Mouse (Mus musculus): ENCODE data around the gene Abcc1. TPM values are rescaled to one million over a fixed set of nuclear protein-coding genes. Genes with fewer than 3 reads are reported as not detected.

Abcc1 gene
- 11.8 and 12.5 TPM in 2 replicates for polyA plus RNA-seq (2014; fragmentation: Nextera tagmentation; extraction: Ambion mirVana)

GRCm38 (mm10) chr16:14361362-14362098 is at the start of gene Abcc1:
TSS of gene Abcc1 (plus strand) at chr16:14361558.
- Histone ChIP-seq H3K4me3 (ENCODE audit: low read depth, low read length) (peak within 1 kb of the TSS; percentile 79), H3K36me3 (ENCODE audit: control insufficient read depth, insufficient read depth, low read length) (no peaks in the 10 kb centered on the region), H3K27me3 (replicated peaks; ENCODE audit: control insufficient read depth, insufficient read depth, low read length) (no peaks in the 10 kb centered on the region), H3K9ac (ENCODE audit: low read length) (peak within 1 kb of the TSS; percentile 66), H3K4me1 (replicated peaks; ENCODE audit: control insufficient read depth, insufficient read depth, low read length) (peaks cover 7% of the 10 kb centered on the region), H3K27ac (ENCODE audit: low read depth) (no peak within 1 kb of the TSS; the same call in 1 of the 2 replicates), H3K9me3 (ENCODE audit: control insufficient read depth, low read length) (no peaks in the 10 kb centered on the region), H3K4me2 (ENCODE audit: low read length) (peak within 1 kb of the TSS; percentile 89)
- WGBS, result 1% methylated on average over 54 of the region's 64 CpGs
- DNase-seq (ENCODE audit: low spot score) (peak; percentile 86), ATAC-seq (replicated peaks; ENCODE audit: low FRiP score, low TSS enrichment, low read depth) (peak; percentile 96)

DNA sequence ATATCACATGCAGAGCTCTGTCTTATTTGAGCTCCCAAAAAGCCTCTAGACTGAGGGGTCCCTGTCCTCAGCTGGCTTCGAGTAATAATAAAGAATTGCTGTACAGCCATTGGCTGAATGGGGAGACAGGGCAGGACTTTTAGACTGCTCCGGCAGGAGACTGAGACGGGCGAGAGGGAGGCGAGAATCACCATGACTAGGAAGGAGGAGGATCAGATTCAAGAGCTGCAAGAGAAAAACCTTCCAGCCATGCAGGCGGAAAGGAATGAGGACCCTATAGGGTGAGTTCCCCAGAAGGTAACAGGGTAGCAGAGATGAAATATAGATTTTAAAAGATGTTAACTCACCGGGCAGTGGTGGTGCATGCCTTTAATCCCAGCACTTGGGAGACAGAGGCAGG is 48.4 kb upstream of the Abcc1 start:
- Histone ChIP-seq H3K9ac (ENCODE audit: low read length) (no peak overlapping the region), H3K4me1 (replicated peaks; ENCODE audit: control insufficient read depth, insufficient read depth, low read length) (peaks cover 4% of the 10 kb centered on the region), H3K36me3 (ENCODE audit: control insufficient read depth, insufficient read depth, low read length) (peaks cover 51% of the 10 kb centered on the region), H3K27me3 (replicated peaks; ENCODE audit: control insufficient read depth, insufficient read depth, low read length) (no peaks in the 10 kb centered on the region), H3K4me2 (ENCODE audit: low read length) (no peak overlapping the region), H3K27ac (ENCODE audit: low read depth) (no peak overlapping the region), H3K9me3 (ENCODE audit: control insufficient read depth, low read length) (no peaks in the 10 kb centered on the region), H3K4me3 (ENCODE audit: low read depth, low read length) (no peak overlapping the region)
- WGBS, result 93% methylated on average over 7 of the region's 7 CpGs
- DNase-seq (ENCODE audit: low spot score) (no peak), ATAC-seq (replicated peaks; ENCODE audit: low FRiP score, low TSS enrichment, low read depth) (no peak)

DNA sequence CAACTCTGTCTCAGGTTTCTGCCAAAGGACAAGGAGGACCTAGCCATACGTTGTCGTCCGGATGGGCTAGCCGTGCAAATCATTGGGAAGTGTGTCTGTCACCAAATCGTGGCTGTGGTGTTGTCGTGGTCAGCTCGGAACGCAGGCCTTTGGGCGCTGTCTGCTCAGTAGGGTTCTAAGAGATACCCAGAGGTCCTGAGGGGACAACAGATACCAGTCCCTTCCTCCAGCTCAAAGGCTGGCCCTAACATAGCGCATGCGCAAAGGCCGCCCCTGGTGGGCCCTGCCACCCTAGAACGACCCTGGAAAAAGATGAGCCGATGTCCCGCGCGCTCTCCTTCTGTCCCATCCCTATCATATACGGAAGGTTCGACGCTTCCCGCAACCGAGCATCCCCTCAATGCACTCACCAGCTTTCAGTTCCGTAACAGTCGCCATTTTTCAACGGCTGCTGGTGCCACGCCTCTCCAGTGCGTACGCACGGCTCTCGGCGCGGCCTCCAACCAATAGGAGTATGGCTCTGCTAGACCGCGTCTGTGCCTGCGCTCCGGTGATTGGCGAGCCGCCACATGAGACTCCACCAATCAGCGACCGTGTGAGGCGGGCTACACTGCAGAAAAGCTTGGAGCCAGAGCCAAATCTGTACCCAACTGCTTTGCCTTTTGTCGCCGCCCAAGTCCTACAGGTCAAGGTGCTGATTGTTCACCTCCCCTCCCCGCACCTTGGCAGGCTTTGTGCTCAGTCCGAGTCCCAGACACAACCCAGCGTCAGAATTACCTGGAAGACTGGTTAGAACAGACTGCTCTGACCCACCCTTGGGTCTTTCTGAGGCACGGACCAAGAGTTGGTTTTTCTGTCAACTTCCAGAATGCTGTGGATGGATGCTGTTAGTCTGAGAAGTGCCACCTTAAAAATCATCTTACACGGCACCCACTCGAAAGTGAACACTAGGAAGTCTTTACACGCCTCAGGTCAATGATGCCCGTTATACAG is 44.2 kb upstream of the Abcc1 start, which contains the start of gene Fopnl:
Gene Fopnl, minus strand, starts transcription at position 522 of the 993 bp plus-strand sequence.
- peak within 1 kb of the TSS; percentile 73 for H3K9ac ChIP-seq (ENCODE audit: low read length)
- H3K9me3 ChIP-seq (ENCODE audit: control insufficient read depth, low read length), result no peaks in the 10 kb centered on the region
- H3K27ac ChIP-seq (ENCODE audit: low read depth), result peak within 1 kb of the TSS; percentile 80
- WGBS, result 4% methylated on average over 51 of the region's 51 CpGs
- H3K36me3 ChIP-seq (ENCODE audit: control insufficient read depth, insufficient read depth, low read length), result peaks cover 19% of the 10 kb centered on the region
- H3K4me3 ChIP-seq (ENCODE audit: low read depth, low read length), result peak within 1 kb of the TSS; percentile 65
- peak within 1 kb of the TSS; percentile 75 for H3K4me2 ChIP-seq (ENCODE audit: low read length)
- ATAC-seq (replicated peaks; ENCODE audit: low FRiP score, low TSS enrichment, low read depth) (peak; percentile 100), DNase-seq (ENCODE audit: low spot score) (peak; percentile 93)
- peaks cover 4% of the 10 kb centered on the region for H3K4me1 ChIP-seq (replicated peaks; ENCODE audit: control insufficient read depth, insufficient read depth, low read length)
- H3K27me3 ChIP-seq (replicated peaks; ENCODE audit: control insufficient read depth, insufficient read depth, low read length), result no peaks in the 10 kb centered on the region

DNA sequence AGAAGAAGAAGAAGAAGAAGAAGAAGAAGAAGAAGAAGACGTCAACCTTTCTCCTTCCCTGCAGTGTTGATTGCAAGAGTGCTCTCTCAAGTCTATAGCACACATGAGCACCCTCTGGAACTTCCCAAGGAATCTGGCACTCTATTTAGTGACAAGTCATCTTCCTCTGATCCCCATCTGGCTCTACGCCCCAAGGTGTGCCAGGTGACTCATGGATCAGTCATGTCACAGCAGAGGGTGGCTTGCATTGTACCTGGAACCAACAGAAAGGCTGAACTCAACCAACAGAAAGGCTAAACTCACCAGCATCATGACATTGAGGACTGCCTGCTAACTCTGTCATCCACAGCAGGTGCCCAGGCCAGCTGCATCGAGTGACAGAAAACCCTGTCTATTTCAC is 41.7 kb upstream of the Abcc1 start:
- WGBS, result 85% methylated on average over 3 of the region's 3 CpGs
- Histone ChIP-seq H3K27ac (ENCODE audit: low read depth) (no peak overlapping the region), H3K4me2 (ENCODE audit: low read length) (no peak overlapping the region), H3K27me3 (replicated peaks; ENCODE audit: control insufficient read depth, insufficient read depth, low read length) (no peaks in the 10 kb centered on the region), H3K4me1 (replicated peaks; ENCODE audit: control insufficient read depth, insufficient read depth, low read length) (peaks cover 4% of the 10 kb centered on the region), H3K9ac (ENCODE audit: low read length) (no peak overlapping the region), H3K36me3 (ENCODE audit: control insufficient read depth, insufficient read depth, low read length) (no peaks in the 10 kb centered on the region), H3K4me3 (ENCODE audit: low read depth, low read length) (no peak overlapping the region), H3K9me3 (ENCODE audit: control insufficient read depth, low read length) (no peaks in the 10 kb centered on the region)
- ATAC-seq (replicated peaks; ENCODE audit: low FRiP score, low TSS enrichment, low read depth) (no peak), DNase-seq (ENCODE audit: low spot score) (no peak)

DNA sequence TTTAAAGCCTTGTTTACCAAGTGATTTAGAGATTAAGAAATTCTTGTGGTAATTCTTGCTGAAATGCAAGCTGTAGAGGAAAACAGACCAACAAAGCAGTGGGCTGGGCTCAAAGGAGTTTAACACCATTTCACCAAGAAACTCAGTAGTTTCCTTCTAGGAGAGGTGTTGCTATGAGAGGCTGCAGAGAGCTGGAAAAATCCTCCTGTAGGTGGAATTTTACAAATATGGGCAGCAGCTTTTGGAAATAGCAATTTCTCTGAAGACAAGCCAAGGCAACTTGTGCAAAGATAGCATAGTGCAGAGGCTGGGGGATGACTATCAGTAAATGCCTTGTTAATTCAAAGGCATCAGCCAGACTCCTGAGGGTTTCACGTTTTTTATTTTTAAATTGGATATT is 40.9 kb upstream of the Abcc1 start:
- peaks cover 4% of the 10 kb centered on the region for H3K4me1 ChIP-seq (replicated peaks; ENCODE audit: control insufficient read depth, insufficient read depth, low read length)
- H3K27ac ChIP-seq (ENCODE audit: low read depth), result no peak overlapping the region
- no peak overlapping the region for H3K9ac ChIP-seq (ENCODE audit: low read length)
- no peak overlapping the region for H3K4me3 ChIP-seq (ENCODE audit: low read depth, low read length)
- 36% methylated on average over 1 of the region's 1 CpGs for WGBS
- DNase-seq (ENCODE audit: low spot score), result no peak
- no peaks in the 10 kb centered on the region for H3K27me3 ChIP-seq (replicated peaks; ENCODE audit: control insufficient read depth, insufficient read depth, low read length)
- no peak for ATAC-seq (replicated peaks; ENCODE audit: low FRiP score, low TSS enrichment, low read depth)
- no peaks in the 10 kb centered on the region for H3K9me3 ChIP-seq (ENCODE audit: control insufficient read depth, low read length)
- H3K4me2 ChIP-seq (ENCODE audit: low read length), result no peak overlapping the region
- no peaks in the 10 kb centered on the region for H3K36me3 ChIP-seq (ENCODE audit: control insufficient read depth, insufficient read depth, low read length)

DNA sequence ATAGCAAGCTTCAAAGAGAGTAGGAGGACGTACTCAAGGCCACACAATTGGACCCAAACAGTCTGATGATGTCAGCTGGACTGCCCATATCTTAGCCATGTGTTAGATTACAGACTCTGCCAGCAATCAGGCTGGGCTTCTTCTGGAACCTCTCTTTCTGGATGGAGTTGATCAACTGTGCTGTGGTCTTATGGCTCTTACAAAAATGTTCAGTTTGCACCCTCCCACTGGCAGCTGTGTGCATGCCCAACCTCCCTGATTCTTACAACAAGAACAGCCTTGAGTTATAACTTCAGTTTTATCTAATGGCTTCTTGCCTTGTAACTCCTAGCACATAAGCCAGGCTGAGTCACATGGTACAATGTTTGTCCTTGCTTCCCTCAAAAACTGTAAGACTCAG is 33.2 kb upstream of the Abcc1 start:
- no peaks in the 10 kb centered on the region for H3K36me3 ChIP-seq (ENCODE audit: control insufficient read depth, insufficient read depth, low read length)
- H3K27ac ChIP-seq (ENCODE audit: low read depth), result no peak overlapping the region
- H3K4me1 ChIP-seq (replicated peaks; ENCODE audit: control insufficient read depth, insufficient read depth, low read length), result no peaks in the 10 kb centered on the region
- H3K4me2 ChIP-seq (ENCODE audit: low read length), result no peak overlapping the region
- 64% methylated on average over 1 of the region's 1 CpGs for WGBS
- DNase-seq (ENCODE audit: low spot score) (no peak), ATAC-seq (replicated peaks; ENCODE audit: low FRiP score, low TSS enrichment, low read depth) (no peak)
- H3K27me3 ChIP-seq (replicated peaks; ENCODE audit: control insufficient read depth, insufficient read depth, low read length), result no peaks in the 10 kb centered on the region
- no peak overlapping the region for H3K9ac ChIP-seq (ENCODE audit: low read length)
- H3K9me3 ChIP-seq (ENCODE audit: control insufficient read depth, low read length), result no peaks in the 10 kb centered on the region
- no peak overlapping the region for H3K4me3 ChIP-seq (ENCODE audit: low read depth, low read length)

DNA sequence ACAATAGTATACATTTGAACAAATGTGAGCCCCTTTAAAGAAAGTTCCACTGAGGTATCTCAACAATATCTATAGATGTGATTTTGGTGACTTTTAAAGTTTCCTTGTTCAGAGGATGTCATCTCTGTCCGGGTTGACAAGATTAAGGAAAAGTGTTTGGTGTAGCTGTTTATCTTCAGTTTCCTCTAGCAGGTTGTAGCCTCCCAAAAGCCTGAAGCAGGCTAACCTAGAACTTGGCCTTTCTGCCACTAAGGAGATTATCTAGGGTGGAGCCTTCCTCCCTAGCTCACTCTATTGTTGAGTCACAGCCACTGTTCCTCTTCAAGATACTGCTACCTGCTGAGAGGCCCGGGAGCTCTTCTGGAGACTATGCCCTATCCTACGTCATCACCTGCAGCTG is 16.4 kb upstream of the Abcc1 start:
- Histone ChIP-seq H3K4me3 (ENCODE audit: low read depth, low read length) (no peak overlapping the region), H3K27me3 (replicated peaks; ENCODE audit: control insufficient read depth, insufficient read depth, low read length) (no peaks in the 10 kb centered on the region), H3K36me3 (ENCODE audit: control insufficient read depth, insufficient read depth, low read length) (no peaks in the 10 kb centered on the region), H3K9me3 (ENCODE audit: control insufficient read depth, low read length) (no peaks in the 10 kb centered on the region), H3K27ac (ENCODE audit: low read depth) (no peak overlapping the region), H3K4me2 (ENCODE audit: low read length) (no peak overlapping the region), H3K9ac (ENCODE audit: low read length) (no peak overlapping the region), H3K4me1 (replicated peaks; ENCODE audit: control insufficient read depth, insufficient read depth, low read length) (no peaks in the 10 kb centered on the region)
- ATAC-seq (replicated peaks; ENCODE audit: low FRiP score, low TSS enrichment, low read depth) (no peak), DNase-seq (ENCODE audit: low spot score) (no peak)
- WGBS, result 64% methylated on average over 3 of the region's 3 CpGs

DNA sequence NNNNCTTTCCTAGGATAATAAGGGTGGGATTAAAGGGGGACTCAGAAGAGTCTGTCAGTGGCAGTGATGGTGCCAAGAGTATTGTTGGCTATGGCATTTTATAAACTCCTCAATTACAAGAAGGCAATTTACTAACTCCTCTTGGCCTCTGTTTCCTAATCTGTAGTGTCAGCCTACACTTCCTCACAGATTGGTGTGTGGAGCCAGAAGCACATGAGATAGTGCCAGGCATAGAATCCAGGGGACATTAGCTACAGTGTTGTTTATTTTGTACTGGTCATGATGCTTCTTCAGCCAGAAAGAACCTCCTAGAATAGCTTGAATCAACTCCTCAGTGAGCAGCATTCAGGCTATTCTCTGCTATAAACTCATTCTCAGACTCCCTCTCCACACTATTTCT is 9.8 kb upstream of the Abcc1 start:
- no peak overlapping the region for H3K9ac ChIP-seq (ENCODE audit: low read length)
- ATAC-seq (replicated peaks; ENCODE audit: low FRiP score, low TSS enrichment, low read depth) (no peak), DNase-seq (ENCODE audit: low spot score) (no peak)
- no peak overlapping the region for H3K4me2 ChIP-seq (ENCODE audit: low read length)
- no peaks in the 10 kb centered on the region for H3K9me3 ChIP-seq (ENCODE audit: control insufficient read depth, low read length)
- no peaks in the 10 kb centered on the region for H3K27me3 ChIP-seq (replicated peaks; ENCODE audit: control insufficient read depth, insufficient read depth, low read length)
- H3K4me1 ChIP-seq (replicated peaks; ENCODE audit: control insufficient read depth, insufficient read depth, low read length), result no peaks in the 10 kb centered on the region
- no peak overlapping the region for H3K27ac ChIP-seq (ENCODE audit: low read depth)
- H3K4me3 ChIP-seq (ENCODE audit: low read depth, low read length), result no peak overlapping the region
- no peaks in the 10 kb centered on the region for H3K36me3 ChIP-seq (ENCODE audit: control insufficient read depth, insufficient read depth, low read length)

Measured in intestine, embryonic 14.5 days (tissue).